Mouse (Mus musculus) right cerebral cortex, postnatal 36 days (tissue): ENCODE data around the gene Vps39.
A peak's percentile ranks its signal among the peaks of the same experiment; 100 is the strongest.

Experiments
- DNase-seq, 2 experiments: peaks; one replicate each; pipeline ENCODE4 v3.0.0; 2022; ENCODE audit warnings: low spot score in 2 of 2, mixed read lengths in 1 of 2

Vps39 gene

DNA sequence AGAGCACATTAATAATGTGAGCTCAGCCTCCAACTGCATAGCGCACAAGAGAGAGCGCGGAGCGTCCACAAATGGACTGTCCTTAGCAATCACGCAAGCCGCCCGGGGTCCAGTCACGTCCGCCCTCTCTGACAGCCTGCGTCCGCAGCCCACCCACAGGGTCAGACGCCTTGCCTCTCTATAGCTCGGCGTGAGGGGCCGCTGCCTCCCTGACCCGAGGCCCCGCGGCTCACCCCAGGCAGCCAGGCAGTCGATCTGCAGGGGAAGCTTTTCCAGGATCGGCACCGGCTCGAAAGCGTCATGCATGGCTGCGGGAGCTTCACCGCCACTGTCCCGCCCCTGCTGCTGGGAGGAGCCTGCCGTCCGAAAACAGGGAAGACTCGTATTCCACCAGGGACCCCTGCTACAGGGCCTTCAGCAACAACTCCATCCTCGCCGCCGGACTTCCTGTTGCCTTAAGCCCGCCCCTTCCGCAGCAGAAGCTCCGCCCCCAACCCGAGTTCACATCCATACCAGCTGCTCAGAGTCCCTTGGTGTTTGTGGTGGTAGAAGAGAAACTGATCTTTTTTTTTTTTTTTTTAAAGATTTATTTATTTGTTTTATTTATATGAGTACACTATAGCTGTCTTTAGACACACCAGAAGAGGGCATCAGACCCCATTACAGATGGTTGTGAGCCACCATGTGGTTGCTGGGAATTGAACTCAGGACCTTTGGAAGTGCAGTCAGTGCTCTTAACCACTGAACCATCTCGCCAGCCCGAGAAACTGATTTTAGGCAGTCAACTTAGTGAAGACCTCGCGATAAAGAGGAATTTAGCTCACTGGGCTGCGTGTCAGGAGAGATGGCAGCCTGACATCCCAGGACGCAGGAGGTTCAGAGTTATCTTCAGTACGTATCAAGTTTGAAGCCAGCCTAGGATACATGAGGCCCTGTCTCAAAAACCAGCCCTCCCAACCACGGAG is at the start of gene Vps39:
Gene Vps39, minus strand, starts transcription at position 456 of the 965 bp plus-strand sequence.
- peak; percentile 85 to 86 for DNase-seq

DNA sequence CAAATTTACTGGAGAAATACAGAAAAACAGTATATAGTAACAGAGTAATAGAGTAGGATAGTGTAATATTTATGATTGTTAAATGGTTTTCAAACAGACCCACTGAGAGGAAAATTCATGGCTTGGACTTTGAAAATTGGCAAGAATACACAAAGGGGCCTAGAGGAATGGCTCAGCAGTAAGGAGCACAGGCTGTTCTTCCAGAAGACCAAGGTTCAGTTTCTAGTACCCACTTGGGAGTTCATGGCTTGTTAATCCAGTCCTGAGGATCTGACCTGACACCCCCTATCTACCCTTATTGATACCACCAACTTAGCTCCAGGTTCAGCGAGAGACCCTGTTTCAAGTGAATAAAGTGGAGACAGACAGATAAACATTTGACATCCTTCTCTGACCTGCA is 45.0 kb upstream of the Vps39 start:
- DNase-seq: no peak

GRCm38 (mm10) chr2:120392406-120392805 is 39.5 kb upstream of the Vps39 start:
- DNase-seq: no peak

- DNase-seq: no peak
Measured at GRCm38 (mm10) chr2:120390934-120391333, 38.0 kb upstream of the Vps39 start.

GRCm38 (mm10) chr2:120389376-120389775 is 36.4 kb upstream of the Vps39 start:
- no peak for DNase-seq

- DNase-seq: no peak
Measured at GRCm38 (mm10) chr2:120387291-120387690, 34.4 kb upstream of the Vps39 start.

- no peak for DNase-seq
Measured at GRCm38 (mm10) chr2:120386264-120386663, 33.3 kb upstream of the Vps39 start.

GRCm38 (mm10) chr2:120373858-120374257 is 20.9 kb upstream of the Vps39 start:
- DNase-seq: no peak

DNA sequence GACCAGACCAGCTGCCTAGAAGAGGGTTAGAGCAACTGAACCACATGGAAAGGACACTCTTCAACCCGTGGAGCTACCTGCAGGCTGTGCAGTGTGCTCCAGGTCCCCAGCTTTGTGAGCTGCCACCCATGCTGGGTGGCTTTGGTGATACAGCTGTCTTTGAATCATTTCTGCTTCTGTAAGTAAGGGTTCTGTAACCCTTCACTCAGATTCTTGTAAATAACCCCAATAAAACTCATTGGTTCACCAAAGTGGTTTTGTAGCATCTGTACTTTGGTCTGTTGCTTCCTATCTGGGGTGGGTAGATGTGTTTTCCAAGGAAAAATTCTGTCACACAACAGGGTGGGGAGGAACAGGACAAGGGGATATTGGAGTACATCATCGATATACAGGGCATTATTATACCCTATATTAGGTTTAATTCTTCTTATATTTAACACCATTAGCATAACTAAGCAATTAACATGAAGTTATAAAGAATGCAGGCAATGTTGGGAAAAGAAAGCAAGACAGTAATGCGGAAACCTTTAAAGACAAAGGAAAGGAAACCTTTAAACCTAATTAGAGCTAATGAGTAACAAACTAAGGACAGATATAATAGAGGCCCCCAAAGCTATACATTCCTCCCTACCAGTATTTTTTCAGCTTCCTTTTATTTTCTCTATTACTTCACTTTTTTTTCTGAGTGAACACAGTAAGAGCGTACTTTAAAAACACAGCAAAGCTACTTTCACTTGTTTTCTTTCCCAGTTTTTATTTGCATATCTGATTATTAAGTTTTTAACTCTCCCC is 14.7 kb upstream of the Vps39 start:
- no peak for DNase-seq

GRCm38 (mm10) chr2:120366501-120366900 is 13.6 kb upstream of the Vps39 start:
- no peak for DNase-seq

GRCm38 (mm10) chr2:120360425-120360824 is 7.5 kb upstream of the Vps39 start:
- no peak for DNase-seq

DNA sequence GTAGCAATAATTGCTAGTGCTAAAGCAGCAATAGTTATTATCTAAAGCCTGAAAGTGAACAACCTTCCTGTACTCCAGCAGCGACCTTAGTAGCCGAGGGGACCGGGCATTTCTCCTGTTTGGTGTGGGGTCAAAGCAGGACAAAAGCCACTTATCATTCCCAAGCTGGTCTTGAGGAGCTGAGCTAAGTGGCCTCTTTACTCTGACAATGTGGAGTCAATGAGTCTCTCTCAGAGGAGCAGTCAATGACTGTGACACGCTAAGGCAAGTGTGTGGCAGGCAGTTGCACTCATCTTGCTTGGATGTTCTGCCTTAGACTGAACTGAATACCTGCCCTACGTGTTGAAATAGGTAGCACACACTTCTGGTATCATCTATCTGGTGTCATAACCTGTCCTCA is 1.6 kb downstream of the Vps39 start:
- no peak for DNase-seq

GRCm38 (mm10) chr2:120348120-120348519 is 4.8 kb downstream of the Vps39 start:
- DNase-seq: no peak

GRCm38 (mm10) chr2:120341741-120342140 is 11.2 kb downstream of the Vps39 start:
- DNase-seq: no peak

- no peak for DNase-seq
Measured at GRCm38 (mm10) chr2:120337886-120338285, 15.1 kb downstream of the Vps39 start.

- peak in 1 of 2 experiments; percentile 23 for DNase-seq
Measured at GRCm38 (mm10) chr2:120331575-120331974, 21.4 kb downstream of the Vps39 start.

DNA sequence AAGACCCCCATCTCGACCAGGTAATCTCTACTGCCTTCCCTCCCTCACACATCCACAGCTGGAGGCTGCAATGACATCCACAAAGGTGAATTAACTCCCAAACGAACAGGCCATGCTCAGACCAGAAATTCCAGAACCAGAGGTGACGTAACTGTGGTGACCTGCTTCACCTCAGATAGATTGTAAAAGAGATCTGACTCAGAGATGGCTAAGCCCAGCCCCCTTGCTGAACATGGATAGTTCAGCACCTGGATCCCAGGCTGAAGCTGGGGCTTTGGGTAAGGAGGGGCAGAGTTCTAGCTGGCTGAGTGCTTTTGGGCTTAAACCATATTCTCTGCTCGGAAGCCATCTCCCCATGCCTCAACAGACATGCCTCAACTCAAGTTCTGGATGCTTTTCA is 37.9 kb downstream of the Vps39 start:
- no peak for DNase-seq

- DNase-seq: no peak
Measured at GRCm38 (mm10) chr2:120314487-120314886, 38.5 kb downstream of the Vps39 start.

DNA sequence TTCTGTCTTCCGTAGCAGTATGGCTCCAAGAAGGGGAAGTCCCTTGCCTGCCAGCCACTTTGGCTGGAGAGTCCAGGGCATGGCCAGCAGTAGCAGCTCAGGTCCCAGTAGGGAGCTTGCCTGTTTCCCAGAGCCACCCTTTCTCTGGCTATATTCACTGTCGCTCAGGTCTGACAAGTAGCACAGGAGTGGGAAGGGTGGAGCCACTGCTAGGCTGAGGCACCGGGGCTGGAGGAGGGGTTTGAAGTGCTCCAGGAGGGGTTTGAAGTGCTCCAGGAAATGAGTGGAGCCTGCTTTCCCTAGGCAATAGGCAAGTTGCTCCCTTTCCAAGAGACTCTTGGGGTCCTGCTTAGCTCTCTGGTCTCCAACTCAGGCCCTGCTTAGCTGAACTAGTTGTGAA is 39.0 kb downstream of the Vps39 start, which contains the start of gene Pla2g4f:
Gene Pla2g4f, minus strand, starts transcription at position 190 of the 400 bp plus-strand sequence.
- DNase-seq: no peak

DNA sequence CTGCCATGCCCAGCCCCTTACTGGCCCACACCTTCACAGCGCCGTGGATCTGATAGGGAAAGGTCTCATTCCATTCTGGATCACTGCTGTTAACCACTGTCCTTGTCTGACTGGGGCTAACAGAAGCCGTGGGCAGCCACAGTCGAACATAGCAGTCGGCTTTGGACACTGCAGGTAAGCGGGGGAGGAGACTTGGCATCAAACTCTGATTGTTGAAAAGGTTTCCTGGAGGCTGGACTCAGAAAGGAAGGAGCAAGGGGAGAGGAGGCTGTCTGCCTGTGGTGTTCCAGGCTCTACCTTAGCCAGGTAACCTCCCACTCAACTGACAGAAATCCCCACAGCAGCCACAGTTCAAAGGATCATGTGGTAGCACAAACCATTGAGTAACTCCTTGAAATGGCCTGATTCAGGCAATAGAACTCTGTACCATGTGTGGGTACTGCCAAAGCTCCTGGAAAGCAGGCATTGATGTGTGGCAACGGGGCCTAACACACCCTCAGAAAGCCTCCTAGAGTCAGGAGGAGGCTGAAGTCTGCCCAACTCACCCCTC is 40.6 kb downstream of the Vps39 start:
- DNase-seq: no peak

- DNase-seq: no peak
Measured at GRCm38 (mm10) chr2:120304113-120304512, 48.8 kb downstream of the Vps39 start.

- DNase-seq: no peak
Measured at GRCm38 (mm10) chr2:120301076-120301475, 51.9 kb downstream of the Vps39 start.
